Mouse (Mus musculus) cortical plate, adult 2 months (tissue): ENCODE data around the gene Akap7.
A peak's percentile ranks its signal among the peaks of the same experiment; 100 is the strongest.

Experiments used
- CTCF ChIP-seq: fragments of 200-500 bp; IDR thresholded peaks from 2 replicates; pipeline ENCODE4 v1.5.1; 2011; ENCODE audit warnings: mild to moderate bottlenecking, control low read depth, low read length; ENCODE audit not compliant: insufficient read depth; ENCODE audit errors: extremely low read depth
- POLR2A ChIP-seq: fragments of 200-500 bp; IDR thresholded peaks from 2 replicates; pipeline ENCODE4 v1.6.1; 2011; ENCODE audit warnings: mild to moderate bottlenecking, low read length, control low read depth; ENCODE audit not compliant: insufficient read depth; ENCODE audit errors: extremely low read depth

GRCm38 (mm10) chr10:25246173-25246572 lies 61.5 kb downstream of the Akap7 start:
- TF ChIP-seq CTCF (peak; percentile 59), POLR2A (no peak)
